Mouse (Mus musculus) stomach, postnatal 0 days (tissue): ENCODE results near the gene Uhrf1.

Experiments used
- CTCF ChIP-seq: IDR thresholded peaks from 2 replicates; pipeline ENCODE4 v1.5.1; 2016; ENCODE audit warnings: antibody characterized with exemption, low read depth, mild to moderate bottlenecking, moderate library complexity
- EP300 ChIP-seq: optimal IDR thresholded peaks from 2 replicates; pipeline ENCODE3; 2016; ENCODE audit warnings: antibody characterized with exemption

DNA sequence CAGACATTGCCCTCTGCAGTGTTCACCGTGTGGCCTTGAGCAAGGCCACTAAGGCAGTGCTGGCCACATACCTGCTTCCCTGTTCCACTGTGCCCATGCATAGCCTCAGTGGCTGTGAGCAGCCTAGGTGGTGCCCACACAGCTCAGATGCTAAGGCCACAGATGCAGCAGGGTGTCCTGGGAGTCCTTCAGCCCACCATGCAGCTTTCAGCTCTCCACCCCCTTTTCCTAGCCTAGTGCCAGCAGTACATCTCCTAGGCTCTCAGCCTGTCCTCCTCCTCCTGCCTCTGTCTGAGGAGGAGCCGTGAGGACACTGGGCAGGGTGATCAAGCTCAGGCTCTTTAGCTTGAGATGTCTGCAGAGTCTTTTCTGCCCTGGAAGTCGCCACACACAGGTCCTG lies 67.0 kb downstream of the Uhrf1 start:
- TF ChIP-seq CTCF (no peak), EP300 (no peak)
